Mouse (Mus musculus) C2C12 (cell line): Measurements from ENCODE around the gene Tbc1d16.

Source experiments
- CTCF ChIP-seq: IDR thresholded peaks from one replicate; pipeline ENCODE4 v1.5.1; 2011; ENCODE audit not compliant: control insufficient read depth, insufficient read depth, insufficient read length
- MYOD1 ChIP-seq: IDR thresholded peaks from one replicate; pipeline ENCODE4 v1.6.1; 2011; ENCODE audit warnings: low read depth; ENCODE audit not compliant: control insufficient read depth, insufficient read length

DNA sequence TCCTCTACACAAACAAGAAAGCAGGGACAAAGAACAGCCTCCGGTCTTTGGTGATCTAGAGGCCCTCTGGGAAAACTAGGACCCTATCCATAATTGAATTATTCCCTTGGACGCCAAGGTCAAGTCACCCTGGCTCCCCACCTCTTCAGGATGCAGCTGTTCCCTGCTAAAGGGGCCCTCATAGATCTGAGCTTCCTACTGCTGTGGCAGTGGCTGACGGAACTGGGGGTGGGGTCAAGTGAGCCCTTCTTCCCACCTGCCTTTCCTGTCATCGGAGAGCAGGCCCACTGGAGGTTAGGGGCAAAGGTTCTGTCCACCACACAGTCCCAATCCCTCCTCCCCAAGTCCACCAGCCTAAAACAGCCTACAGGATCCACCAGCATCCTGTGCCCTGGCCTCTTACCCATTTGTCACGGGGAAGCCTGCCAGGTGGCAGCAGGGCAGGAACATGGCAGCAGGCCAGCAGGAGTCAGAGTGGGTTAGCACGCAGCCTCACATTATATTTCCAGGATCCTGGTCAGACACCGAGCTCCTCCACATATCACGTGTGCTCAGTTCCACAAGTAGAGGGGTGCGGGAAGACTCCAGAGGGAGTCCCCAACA is 12.3 kb downstream of the Tbc1d16 start:
- no peak for TF ChIP-seq MYOD1
- TF ChIP-seq CTCF: no peak
